Mouse (Mus musculus) lung, postnatal 0 days (tissue): ENCODE measurements around the gene Il11ra1. TPM values are rescaled to one million over a fixed set of nuclear protein-coding genes. Genes with fewer than 3 reads are reported as not detected.

ENCODE experiments used
- ATAC-seq: fragments of 200-750 bp; cut with Nextera tagmentation; 2 replicates; pipeline ENCODE4 v1.8.0; 2017; ENCODE audit warnings: moderate library complexity
- DNase-seq: peaks from one replicate; pipeline ENCODE4 v3.0.0-alpha.2; 2016; ENCODE audit warnings: low spot score
- H3K27ac ChIP-seq: fragments of 300-500 bp; sonication (generic); 2 replicates; pipeline ENCODE4 v1.5.1; 2014; ENCODE audit warnings: antibody characterized with exemption, mild to moderate bottlenecking, low read length, mixed read lengths
- H3K27me3 ChIP-seq: fragments of 300-500 bp; sonication (generic); replicated peaks from 2 replicates; pipeline ENCODE4 v1.6.1; 2014; ENCODE audit warnings: low read length, mixed read lengths; ENCODE audit not compliant: insufficient read depth
- H3K36me3 ChIP-seq: fragments of 300-500 bp; sonication (generic); 2 replicates; pipeline ENCODE4 v1.6.1; 2014; ENCODE audit warnings: low read length, mixed read lengths; ENCODE audit not compliant: insufficient read depth
- H3K4me1 ChIP-seq: fragments of 300-500 bp; sonication (generic); 2 replicates; pipeline ENCODE4 v1.6.1; 2014; ENCODE audit warnings: antibody characterized with exemption, low read depth, low read length, mixed read lengths; ENCODE audit not compliant: insufficient read depth
- H3K4me2 ChIP-seq: fragments of 300-500 bp; sonication (generic); replicated peaks from 2 replicates; pipeline ENCODE4 v1.6.1; 2014; ENCODE audit warnings: low read depth, mild to moderate bottlenecking, low read length, moderate library complexity, mixed read lengths
- H3K4me3 ChIP-seq: fragments of 300-500 bp; sonication (generic); 2 replicates; pipeline ENCODE4 v1.5.1; 2014; ENCODE audit warnings: low read depth, low read length
- H3K9ac ChIP-seq: fragments of 300-500 bp; sonication (generic); replicated peaks from 2 replicates; pipeline ENCODE4 v1.6.1; 2014; ENCODE audit warnings: low read depth, mild to moderate bottlenecking
- H3K9me3 ChIP-seq: fragments of 300-500 bp; sonication (generic); 2 replicates; pipeline ENCODE4 v1.6.1; 2016; ENCODE audit warnings: low read length, mixed read lengths
- CTCF ChIP-seq: IDR thresholded peaks from 2 replicates; pipeline ENCODE4 v1.5.1; 2016; ENCODE audit warnings: antibody characterized with exemption, mild to moderate bottlenecking
- EP300 ChIP-seq: IDR thresholded peaks from 2 replicates; pipeline ENCODE4 v1.6.1; 2016; ENCODE audit warnings: antibody characterized with exemption, mild to moderate bottlenecking, control low read depth
- WGBS: fragments of 180-500 bp; shearing (Covaris S2); extraction: QIAGEN DNeasy Blood & Tissue Kit; methylation state at CpG from one replicate; pipeline ENCODE4 v1.1.7; 2014; 5-methylcytosine and 5-hydroxymethylcytosine counted together
- polyA plus RNA-seq: library from polyadenylated mRNA; unstranded; fragments of >200 nt; fragmentation: Nextera tagmentation; extraction: Ambion mirVana; gene quantifications from 2 replicates; pipeline ENCODE4 v1.2.1, GENCODE M21; 2015

The Il11ra1 gene
- polyA plus RNA-seq, 1 experiment from 2014 or later, result 62.1 TPM

DNA sequence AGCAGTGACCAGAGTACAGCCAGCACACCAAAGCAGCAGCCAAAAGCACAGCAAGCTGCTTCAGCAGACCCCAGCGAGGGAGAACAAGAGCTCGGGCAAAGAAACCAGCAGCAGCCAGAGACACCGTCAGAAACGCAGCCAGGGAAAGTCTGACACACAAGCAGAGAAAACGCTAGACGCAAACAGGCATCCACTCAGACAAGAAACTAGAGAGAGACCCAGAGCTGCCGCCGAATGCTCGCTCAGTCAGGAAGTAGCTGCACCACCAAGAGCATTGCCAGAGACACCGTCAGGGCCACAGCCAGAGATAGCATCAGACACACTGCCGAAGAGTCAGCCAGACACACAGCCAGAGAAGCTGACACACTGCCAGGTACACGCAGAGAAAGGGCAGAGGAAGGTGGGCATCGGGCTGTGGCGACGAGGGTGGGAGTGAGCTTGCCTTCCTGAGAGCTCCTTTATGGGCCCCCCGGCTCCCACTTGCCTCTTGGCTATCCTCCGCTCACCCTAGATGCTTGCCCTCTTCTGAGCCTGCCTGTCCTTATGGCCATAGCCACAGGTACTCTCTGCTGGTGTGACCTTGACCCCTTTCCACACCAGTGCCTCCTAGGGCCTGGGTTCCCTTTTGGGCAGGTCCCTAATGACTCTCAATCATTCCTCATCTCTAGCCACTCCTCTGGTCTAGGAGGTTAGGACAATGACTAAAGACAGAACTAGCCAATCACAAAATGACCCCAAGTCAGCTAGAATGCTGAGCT is 23.4 kb upstream of the Il11ra1 start:
- H3K4me3 ChIP-seq, result no peak overlapping the region
- no peaks in the 10 kb centered on the region for H3K36me3 ChIP-seq
- no peaks in the 10 kb centered on the region for H3K9me3 ChIP-seq
- 50% methylated on average over 17 of the region's 17 CpGs for WGBS
- H3K4me1 ChIP-seq, result no peaks in the 10 kb centered on the region
- no peak overlapping the region for H3K27ac ChIP-seq
- no peak for TF ChIP-seq CTCF
- TF ChIP-seq EP300, result no peak
- no peaks in the 10 kb centered on the region for H3K27me3 ChIP-seq
- no peak for ATAC-seq
- no peak for DNase-seq
- H3K4me2 ChIP-seq, result no peak overlapping the region
- no peak overlapping the region for H3K9ac ChIP-seq

DNA sequence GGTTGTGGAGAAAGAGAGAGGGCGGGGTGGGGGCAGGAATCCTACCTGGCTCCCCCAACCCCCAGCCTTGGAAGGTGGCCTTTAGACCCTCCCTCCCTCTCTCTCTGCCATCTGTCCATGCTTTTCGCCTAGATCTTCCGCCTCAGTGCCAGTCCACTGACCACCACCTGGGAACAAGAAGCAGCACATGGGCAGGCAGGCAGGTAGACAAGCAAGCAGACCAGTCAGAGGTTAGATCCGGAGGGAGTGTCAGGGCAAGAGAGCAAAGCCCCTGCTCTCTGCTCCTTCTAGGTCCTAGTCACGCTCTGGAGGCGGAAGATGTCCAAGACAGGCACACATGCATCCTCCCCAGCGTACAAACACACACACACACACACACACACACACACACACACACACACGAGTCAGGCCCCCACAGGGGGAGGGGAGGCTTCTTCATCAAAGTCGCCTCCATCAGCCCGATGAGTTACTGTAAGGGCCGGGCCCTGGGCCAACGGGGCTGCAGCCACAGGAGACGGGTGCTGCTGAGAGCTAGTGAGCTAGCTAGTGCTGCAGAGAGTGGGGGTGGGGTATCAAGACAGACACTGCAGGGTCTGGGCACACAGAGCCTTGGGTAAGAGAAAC is 22.7 kb upstream of the Il11ra1 start:
- 0 out of 2 replicates have a peak, but pooled peaks cover under 1% of the 10 kb centered on the region for H3K27me3 ChIP-seq
- no peaks in the 10 kb centered on the region for H3K36me3 ChIP-seq
- DNase-seq, result peak; percentile 51
- ATAC-seq, result peak; percentile 50
- no peaks in the 10 kb centered on the region for H3K4me1 ChIP-seq
- H3K4me3 ChIP-seq, result no peak overlapping the region
- H3K9me3 ChIP-seq, result no peaks in the 10 kb centered on the region
- 35% methylated on average over 13 of the region's 13 CpGs for WGBS
- no peak overlapping the region for H3K9ac ChIP-seq
- TF ChIP-seq CTCF (no peak), EP300 (no peak)
- no peak overlapping the region for H3K4me2 ChIP-seq
- no peak overlapping the region for H3K27ac ChIP-seq

DNA sequence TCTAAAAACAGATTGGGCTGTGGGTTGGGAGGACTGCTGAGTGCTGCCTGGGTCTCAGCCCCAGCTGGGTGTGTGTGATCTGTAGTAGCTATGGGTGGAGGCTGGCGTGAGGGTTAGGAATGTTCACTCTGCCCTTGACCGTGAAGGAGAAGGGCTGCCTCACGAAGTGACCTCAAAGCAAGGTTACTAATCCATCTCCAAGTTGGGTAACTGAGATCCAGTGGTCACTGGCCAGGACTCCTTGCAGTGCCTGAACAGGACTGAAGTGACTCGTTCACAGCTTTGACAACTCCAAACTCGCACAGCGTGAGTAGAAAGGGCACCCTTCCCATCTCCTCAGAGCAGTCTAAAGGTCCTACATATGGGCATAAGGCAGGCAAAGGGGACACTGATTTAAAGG is 20.9 kb upstream of the Il11ra1 start:
- DNase-seq (no peak), ATAC-seq (no peak)
- 0 out of 2 replicates have a peak, but pooled peaks cover 4% of the 10 kb centered on the region for H3K27me3 ChIP-seq
- H3K9ac ChIP-seq, result no peak overlapping the region
- H3K4me1 ChIP-seq, result no peaks in the 10 kb centered on the region
- H3K4me3 ChIP-seq, result no peak overlapping the region
- H3K9me3 ChIP-seq, result no peaks in the 10 kb centered on the region
- TF ChIP-seq CTCF (no peak), EP300 (no peak)
- H3K27ac ChIP-seq, result no peak overlapping the region
- no peaks in the 10 kb centered on the region for H3K36me3 ChIP-seq
- H3K4me2 ChIP-seq, result no peak overlapping the region
- WGBS, result 44% methylated on average over 6 of the region's 6 CpGs

DNA sequence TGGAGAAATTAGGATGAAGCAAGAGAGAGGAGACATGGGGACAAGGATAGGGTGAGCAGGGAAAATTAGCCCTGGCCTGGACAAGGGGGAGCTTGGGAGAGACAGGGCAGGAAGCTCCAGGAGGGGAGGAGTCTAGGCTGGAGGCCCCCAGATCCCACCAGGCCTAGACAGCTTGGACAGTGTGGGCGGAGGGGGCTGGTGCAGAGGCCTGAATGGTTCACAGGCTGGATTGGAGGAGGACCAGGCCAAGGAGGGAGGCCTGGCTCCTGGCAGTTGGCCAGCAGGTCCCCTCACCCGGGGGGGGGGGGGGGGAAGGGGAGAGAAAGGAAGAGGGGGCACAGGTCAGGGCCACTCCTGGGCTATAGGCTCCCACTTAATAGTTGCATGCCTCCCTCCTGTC is 20.5 kb upstream of the Il11ra1 start:
- Histone ChIP-seq H3K9me3 (no peaks in the 10 kb centered on the region), H3K4me2 (no peak overlapping the region), H3K4me1 (no peaks in the 10 kb centered on the region), H3K36me3 (no peaks in the 10 kb centered on the region), H3K27me3 (0 out of 2 replicates have a peak, but pooled peaks cover 4% of the 10 kb centered on the region), H3K4me3 (no peak overlapping the region), H3K9ac (no peak overlapping the region), H3K27ac (no peak overlapping the region)
- no peak for ATAC-seq
- whole genome bisulfite sequencing, result no CpG with 5 or more reads among the region's 2 CpGs
- TF ChIP-seq EP300, result no peak
- no peak for TF ChIP-seq CTCF
- no peak for DNase-seq

DNA sequence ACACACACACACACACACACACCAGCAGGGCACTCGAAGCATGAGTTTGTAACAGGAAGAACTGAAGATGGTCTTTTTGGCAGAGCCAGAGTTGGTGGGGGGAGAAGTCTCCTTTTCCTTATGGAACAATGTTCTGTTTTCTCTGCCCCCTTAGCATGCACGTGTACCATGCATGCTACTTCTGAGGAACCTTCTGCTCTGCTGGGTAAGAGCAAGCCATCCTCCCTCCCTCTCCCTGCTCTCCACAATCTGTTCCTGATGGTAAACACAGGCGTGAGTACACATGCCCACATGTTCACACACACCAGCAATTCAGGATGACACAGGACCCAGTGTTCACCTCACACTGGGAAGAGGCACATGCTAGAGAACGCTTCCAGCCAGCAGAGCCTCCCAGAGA is 18.6 kb upstream of the Il11ra1 start:
- Histone ChIP-seq H3K9me3 (no peaks in the 10 kb centered on the region), H3K9ac (no peak overlapping the region), H3K27me3 (0 out of 2 replicates have a peak, but pooled peaks cover 4% of the 10 kb centered on the region), H3K4me3 (no peak overlapping the region), H3K36me3 (no peaks in the 10 kb centered on the region), H3K4me2 (no peak overlapping the region), H3K4me1 (no peaks in the 10 kb centered on the region), H3K27ac (no peak overlapping the region)
- WGBS, result 54% methylated on average over 4 of the region's 4 CpGs
- ATAC-seq (no peak), DNase-seq (no peak)
- no peak for TF ChIP-seq CTCF
- TF ChIP-seq EP300, result no peak

DNA sequence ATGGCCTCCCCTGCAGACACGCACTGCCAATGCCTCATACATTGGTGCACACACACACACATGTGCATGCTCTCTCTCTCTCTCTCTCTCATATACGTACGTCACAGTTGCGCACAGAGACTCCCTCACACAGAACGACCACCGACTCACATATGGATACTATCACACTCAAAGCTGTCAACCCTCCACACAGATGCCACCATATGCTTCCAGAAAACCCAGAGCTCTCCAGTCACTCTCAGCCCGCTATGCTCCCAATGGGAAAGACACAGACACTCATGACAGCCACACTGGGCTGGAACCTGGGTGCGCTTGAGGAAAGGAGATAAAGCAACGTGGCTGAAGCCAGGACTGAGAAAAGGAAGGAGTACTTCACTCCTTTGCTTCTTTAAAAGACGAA is 17.8 kb upstream of the Il11ra1 start:
- H3K9ac ChIP-seq, result no peak overlapping the region
- H3K36me3 ChIP-seq, result no peaks in the 10 kb centered on the region
- TF ChIP-seq CTCF, result no peak
- no peak for TF ChIP-seq EP300
- H3K27me3 ChIP-seq, result 0 out of 2 replicates have a peak, but pooled peaks cover 4% of the 10 kb centered on the region
- no peaks in the 10 kb centered on the region for H3K4me1 ChIP-seq
- H3K4me2 ChIP-seq, result no peak overlapping the region
- ATAC-seq (no peak), DNase-seq (no peak)
- H3K4me3 ChIP-seq, result no peak overlapping the region
- no peaks in the 10 kb centered on the region for H3K9me3 ChIP-seq
- no peak overlapping the region for H3K27ac ChIP-seq
- WGBS, result 62% methylated on average over 10 of the region's 10 CpGs
